Mouse (Mus musculus) cerebellum, adult 2 months (tissue): ENCODE results near the gene Acer2.

Experiments
- CTCF ChIP-seq: fragments of 200-500 bp; IDR thresholded peaks from 2 replicates; pipeline ENCODE4 v1.5.1; 2011; ENCODE audit warnings: low read depth, mild to moderate bottlenecking, control low read depth, low read length, moderate library complexity, borderline replicate concordance; ENCODE audit not compliant: insufficient read depth
- POLR2A ChIP-seq: fragments of 200-500 bp; IDR thresholded peaks from 2 replicates; pipeline ENCODE4 v1.6.1; 2011; ENCODE audit warnings: low read length, control low read depth, borderline replicate concordance; ENCODE audit not compliant: insufficient read depth

DNA sequence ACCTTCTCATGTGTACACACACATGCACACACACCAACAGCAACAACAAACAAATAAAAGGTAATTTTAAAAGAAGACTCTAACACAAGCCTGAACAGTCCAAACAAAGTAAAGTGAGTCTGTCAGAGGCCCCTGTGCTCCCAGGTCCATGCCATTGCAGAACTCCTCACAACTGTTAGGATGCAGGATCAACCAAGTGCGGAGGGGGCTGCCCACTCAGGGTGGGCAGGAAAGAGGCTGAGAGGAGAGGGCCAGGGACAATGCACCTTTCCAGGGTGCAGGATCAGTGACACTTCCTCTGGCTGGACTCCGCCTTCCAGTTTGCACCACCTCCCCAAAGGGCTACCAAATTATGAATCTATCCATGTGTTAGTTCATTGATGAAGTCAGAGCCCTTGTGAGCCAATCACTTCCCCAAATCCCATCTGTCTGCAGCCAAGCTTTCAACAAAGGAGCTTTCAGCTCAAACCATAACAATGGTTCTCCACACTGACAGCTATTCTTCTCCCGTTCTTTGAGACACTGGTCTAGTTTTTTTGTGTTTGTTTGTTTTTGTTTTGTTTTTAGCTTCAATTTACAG lies 49.4 kb downstream of the Acer2 start:
- no peak for TF ChIP-seq CTCF
- no peak for TF ChIP-seq POLR2A
